Comparison of ENCODE assay signal across 20 mouse cellular contexts in the genomic region with DNA sequence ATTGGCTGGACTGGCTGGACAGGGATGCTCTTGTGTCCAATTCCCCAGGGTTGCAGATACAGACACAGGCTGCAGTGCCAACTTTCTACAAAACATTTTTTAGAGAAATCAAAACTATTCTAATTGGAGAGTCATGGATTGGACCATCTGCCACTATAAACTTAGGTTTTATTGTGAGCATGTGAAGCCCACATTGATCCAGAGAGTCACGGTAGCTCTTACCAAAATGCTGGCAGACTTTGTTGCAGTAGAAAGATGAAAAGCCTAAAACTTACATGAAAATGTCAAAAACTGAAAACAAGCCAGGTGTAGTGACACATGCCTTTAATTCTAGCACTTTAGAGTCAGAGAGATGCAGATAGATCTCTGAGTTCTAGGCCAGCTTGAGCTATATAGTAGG.
DNase-seq lines count a peak whose midpoint lies in the region; ATAC-seq and TF ChIP-seq lines count a peak whose summit lies in the region.
"Had no signal": no experiment of that assay in that cellular context is flagged by ENCODE, and none has a peak within 500 bp of the region (broad histone marks: within the 10 kb centered on the region; RNA-seq: fewer than 3 reads in every experiment).

No protein-coding gene starts in this region.

- no peak overlapping the region for H3K4me3 ChIP-seq in layer of hippocampus, adult 2 months
- no peak overlapping the region for H3K4me3 ChIP-seq in left cerebral cortex, adult 2 months

- ATAC-seq in erythroblast, adult 5-6 weeks (replicated peaks; ENCODE audit: low FRiP score, poor library complexity, severe bottlenecking), result no peak
- ATAC-seq: activated CD4-positive, CD25-positive, alpha-beta regulatory T cell, adult 4 months; CD4-positive, CD25-positive, alpha-beta regulatory T cell, adult 4 months; Patski had no signal

- peak in 1 of 2 experiments; percentile 39 for DNase-seq in layer of hippocampus, adult 2 months (ENCODE audit: low spot score in 2 of 2)
- DNase-seq in layer of hippocampus, postnatal 10 days (ENCODE audit: low spot score in 2 of 2), result no peak
- DNase-seq in left cerebral cortex, adult 2 months (ENCODE audit: extremely low spot score in 1 of 2, low spot score in 2 of 2), result no peak
- DNase-seq in left cerebral cortex, postnatal 36 days (ENCODE audit: low spot score in 2 of 2), result no peak
- DNase-seq in brain, adult 2 months (ENCODE audit: low read depth, low spot score), result peak; percentile 60
- DNase-seq: adrenal gland, adult 2 months; adrenal gland, adult 8-10 months; adrenal gland, postnatal 10 days; adrenal gland, postnatal 14 days; adrenal gland, postnatal 25 days; adrenal gland, postnatal 36 days; B cell, adult 2 months; cerebellum, adult 11 months; cerebellum, adult 11-12 months; cerebellum, adult 18-20 months; cerebellum, adult 2 months had no signal

- TF ChIP-seq CTCF in layer of hippocampus, adult 2 months (conservative IDR thresholded peaks at IDR 0.05), result no peak
- TF ChIP-seq CTCF in left cerebral cortex, adult 2 months (IDR thresholded peaks at IDR 0.05), result no peak

- intact Hi-C loops in left cerebral cortex, adult 2 months (cut with DNase I), result no loop called here
- intact Hi-C loops in left cerebral cortex, postnatal 36 days (cut with DNase I), result no loop called here

- peak overlapping the region; percentile 82 for H3K27ac ChIP-seq in layer of hippocampus, adult 2 months
- H3K27ac ChIP-seq in left cerebral cortex, adult 2 months, result peak overlapping the region; percentile 93
